Mouse (Mus musculus): ENCODE results near the gene Serpina1b. TPM values are rescaled to one million over a fixed set of nuclear protein-coding genes. Genes with fewer than 3 reads are reported as not detected.
"Not testable (repeated sequence)": the region's sequence is repeated elsewhere in the genome, so short reads cannot be mapped to it uniquely, and the experiment has no call there.

The Serpina1b gene
- total RNA-seq, 2 experiments from 2014 or later = 0.19 TPM; not detected in 1

DNA sequence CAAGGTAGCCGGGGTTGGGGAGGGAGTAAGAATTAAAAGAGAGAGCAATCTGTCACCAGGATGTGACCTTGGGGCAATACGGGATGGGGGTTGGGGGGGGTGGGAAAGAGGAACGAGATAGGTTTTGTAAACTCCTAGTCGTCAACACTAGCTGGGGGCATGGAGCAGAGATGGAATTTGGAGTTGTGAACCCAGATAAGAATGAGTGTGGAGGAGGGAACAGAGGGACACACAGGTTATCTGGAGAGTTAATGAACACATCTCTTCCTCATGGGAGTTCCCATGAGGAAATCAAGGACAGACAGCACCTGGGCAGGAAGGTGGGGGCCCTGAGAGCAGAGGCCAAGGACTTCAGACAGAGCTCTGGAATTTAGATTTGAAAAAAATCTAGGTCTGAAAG is 124.1 kb downstream of the Serpina1b start:
- intact Hi-C loops (cut with DNase I) = no loop called here
- DNase-seq = no peak

DNA sequence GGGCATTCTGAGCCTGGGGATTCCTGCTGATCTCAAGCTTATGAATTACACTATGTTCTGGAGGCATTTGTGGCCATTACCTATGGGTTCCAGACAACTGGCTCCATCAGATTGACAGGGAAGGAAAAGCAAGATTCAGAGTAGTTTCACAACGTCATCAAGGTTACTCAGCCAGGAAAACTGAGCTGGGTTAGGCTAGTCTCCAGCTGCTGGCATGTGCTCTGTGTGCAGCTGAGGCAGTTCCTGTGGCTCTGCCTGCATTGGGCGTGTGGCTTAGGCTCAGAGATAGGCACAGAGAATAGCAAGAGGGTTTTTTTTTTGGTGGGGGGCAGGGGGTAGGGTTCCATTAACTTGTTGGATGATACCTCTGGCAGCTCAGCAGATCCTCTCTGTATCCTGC is 124.6 kb downstream of the Serpina1b start:
- intact Hi-C loops (cut with DNase I) = no loop called here
- no peak for DNase-seq

GRCm38 (mm10) chr12:103700144-103700750 is 129.9 kb downstream of the Serpina1b start:
- DNase-seq = no peak
- intact Hi-C loops (cut with DNase I) = no loop called here

- no peak for DNase-seq
- intact Hi-C loops (cut with DNase I) = no loop called here
Observed at GRCm38 (mm10) chr12:103695429-103695828, 134.7 kb downstream of the Serpina1b start, which contains the start of gene Serpina1f. Gene Serpina1f, minus strand, starts transcription at chr12:103695529.

DNA sequence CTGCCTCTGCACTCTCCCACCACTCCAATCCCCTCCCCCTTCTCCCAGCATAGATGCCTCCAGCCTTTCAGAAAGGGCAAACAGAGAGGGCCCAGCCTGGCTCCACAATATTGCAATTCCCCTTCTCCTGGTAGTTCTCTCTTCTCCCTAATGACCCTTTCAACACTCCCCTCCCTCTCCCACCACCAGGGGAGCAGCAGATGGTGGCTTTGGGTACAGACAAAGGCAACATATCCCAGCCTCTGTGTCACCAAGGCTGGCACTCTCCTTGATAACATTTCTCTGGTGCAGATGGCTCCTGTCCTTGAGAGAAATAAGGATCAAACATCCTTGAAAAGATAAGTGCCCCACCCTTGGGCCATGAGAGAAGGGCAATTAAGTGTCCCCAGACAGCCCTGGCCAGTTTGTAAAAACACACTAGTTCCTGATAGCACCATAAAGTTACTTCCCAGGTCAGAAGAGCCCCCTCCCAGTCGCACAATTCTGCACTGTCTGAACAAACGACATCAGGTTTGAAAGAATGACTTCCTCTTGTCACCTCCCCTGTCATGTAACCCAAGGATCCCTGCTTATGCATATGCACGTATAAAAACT is 141.9 kb downstream of the Serpina1b start:
- intact Hi-C loops (cut with DNase I) = no loop called here
- no peak for DNase-seq

DNA sequence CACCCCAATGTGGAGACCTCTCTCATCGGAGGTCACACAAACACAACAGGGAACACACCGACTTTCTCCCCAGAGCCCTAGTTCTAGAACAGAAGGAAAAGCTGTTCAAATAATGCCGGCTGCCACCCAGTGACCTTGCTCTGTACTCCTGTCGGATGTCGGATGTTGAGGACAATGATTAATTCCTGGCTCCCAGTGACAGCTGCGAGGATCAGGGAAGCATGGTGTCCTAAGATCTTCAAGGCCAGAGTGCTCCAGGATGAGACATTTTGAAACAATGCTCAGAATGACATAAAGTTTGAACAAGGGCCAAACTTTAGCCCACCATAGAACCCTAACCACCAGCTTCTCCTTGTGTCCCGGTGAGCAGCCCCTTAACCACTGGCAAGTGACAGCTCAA is 143.2 kb downstream of the Serpina1b start:
- intact Hi-C loops (cut with DNase I) = no loop called here

GRCm38 (mm10) chr12:103686050-103686449 is 144.1 kb downstream of the Serpina1b start:
- no peak for DNase-seq
- intact Hi-C loops (cut with DNase I) = no loop called here

More for the DNA sequence above, 143.2 kb downstream of the Serpina1b start:
- DNase-seq = no peak

GRCm38 (mm10) chr12:103685386-103685785 is 144.8 kb downstream of the Serpina1b start:
- DNase-seq = no peak
- intact Hi-C loops (cut with DNase I) = no loop called here

- DNase-seq = no peak
- intact Hi-C loops (cut with DNase I) = no loop called here
Observed at GRCm38 (mm10) chr12:103683775-103684174, 146.4 kb downstream of the Serpina1b start.

DNA sequence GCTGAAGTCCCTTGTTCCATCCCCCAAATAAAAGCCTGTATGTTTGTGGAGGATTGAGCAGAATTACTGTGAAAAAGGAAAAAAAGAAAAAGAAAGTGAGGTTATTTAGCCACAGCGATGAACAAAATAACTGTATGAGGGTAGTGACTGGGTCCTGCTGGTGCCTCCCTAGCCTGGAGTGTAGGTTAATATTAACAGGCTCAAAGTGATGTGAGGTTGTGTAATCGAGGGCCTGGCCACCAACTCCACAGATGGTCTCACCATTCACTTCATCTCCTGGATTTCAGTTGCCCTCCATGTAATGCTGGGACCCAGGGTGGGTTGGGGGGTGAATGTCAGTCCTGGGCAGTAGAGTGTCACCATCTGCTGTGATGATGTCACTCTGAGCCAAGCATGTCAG is 148.4 kb downstream of the Serpina1b start:
- intact Hi-C loops (cut with DNase I) = no loop called here
- DNase-seq = no peak

DNA sequence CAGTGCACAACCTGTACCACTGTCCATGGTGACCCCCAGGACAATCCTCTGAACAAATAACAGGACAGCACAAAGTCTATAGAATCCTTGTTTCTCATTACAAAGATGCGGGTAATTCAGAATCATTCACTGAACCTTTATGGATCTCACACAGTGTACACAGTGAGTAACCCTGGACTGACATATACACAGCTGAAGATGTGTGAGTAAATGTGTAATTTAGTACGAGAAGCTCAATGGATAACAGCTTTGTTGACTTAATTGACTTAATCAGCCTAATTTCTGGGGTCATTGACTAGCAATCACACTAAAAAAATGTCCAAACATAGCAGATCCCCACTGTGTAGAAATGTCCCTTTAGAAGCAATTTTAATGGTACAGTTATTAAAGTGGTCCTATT is 149.0 kb downstream of the Serpina1b start:
- intact Hi-C loops (cut with DNase I) = no loop called here
- DNase-seq = no peak

DNA sequence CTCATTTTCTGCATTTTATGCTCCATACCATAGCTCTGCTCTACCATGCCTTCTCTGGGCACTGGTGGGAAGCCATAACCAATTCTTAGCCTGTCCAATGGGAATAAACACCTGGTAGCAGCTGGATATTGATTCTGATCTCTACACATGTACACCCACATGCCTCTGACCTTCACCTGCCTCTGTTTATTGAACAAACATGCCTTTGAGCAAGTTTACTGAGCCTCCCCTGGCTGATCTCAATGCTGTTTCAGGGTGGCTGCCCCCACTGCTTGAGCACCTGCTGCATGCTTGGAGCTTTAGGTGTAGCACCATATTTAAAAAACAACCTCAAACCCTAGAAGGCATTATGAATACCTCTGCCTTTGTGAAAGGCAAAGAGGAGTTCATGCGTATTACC is 150.3 kb downstream of the Serpina1b start:
- DNase-seq; intact Hi-C loops (cut with DNase I): not testable (repeated sequence)

Other genes with a start within 250 kb of the Serpina1b start
- gene Serpina10, start 198.9 kb downstream of the Serpina1b start, total RNA-seq (2021) = not detected
- gene Serpina6, start 173.2 kb downstream of the Serpina1b start, total RNA-seq (2021) = not detected
- not detected for gene Serpina16, start 154.2 kb downstream of the Serpina1b start, total RNA-seq (2021)
- not detected for gene Serpina1f, start 134.8 kb downstream of the Serpina1b start, total RNA-seq (2021)
- under 1 TPM in 1 of 2 experiments, not detected in 1; 0.25 TPM for gene Serpina1d, start 56.8 kb downstream of the Serpina1b start, total RNA-seq (2021)
- not detected for gene Serpina1a, start 33.2 kb upstream of the Serpina1b start, total RNA-seq (2021)
- not detected for gene Serpina1c, start 74.5 kb upstream of the Serpina1b start, total RNA-seq (2021)
- not detected for gene Serpina1e, start 128.6 kb upstream of the Serpina1b start, total RNA-seq (2021)
- gene Serpina11, start 159.6 kb upstream of the Serpina1b start, total RNA-seq (2021) = not detected
- not detected for gene Serpina9, start 183.4 kb upstream of the Serpina1b start, total RNA-seq (2021)
- not detected for gene Serpina12, start 214.1 kb upstream of the Serpina1b start, total RNA-seq (2021)

Data from heart, postnatal 10 days (tissue).